Mouse (Mus musculus) liver, postnatal 0 days (tissue): ENCODE measurements around the gene Ppil3.

Source experiments
- CTCF ChIP-seq: sonication (generic); IDR thresholded peaks from 2 replicates; pipeline ENCODE4 v1.5.1; 2016; ENCODE audit warnings: antibody characterized with exemption, low read depth
- EP300 ChIP-seq: IDR thresholded peaks from 2 replicates; pipeline ENCODE4 v1.6.1; 2016; ENCODE audit warnings: antibody characterized with exemption, low read depth, mild to moderate bottlenecking

DNA sequence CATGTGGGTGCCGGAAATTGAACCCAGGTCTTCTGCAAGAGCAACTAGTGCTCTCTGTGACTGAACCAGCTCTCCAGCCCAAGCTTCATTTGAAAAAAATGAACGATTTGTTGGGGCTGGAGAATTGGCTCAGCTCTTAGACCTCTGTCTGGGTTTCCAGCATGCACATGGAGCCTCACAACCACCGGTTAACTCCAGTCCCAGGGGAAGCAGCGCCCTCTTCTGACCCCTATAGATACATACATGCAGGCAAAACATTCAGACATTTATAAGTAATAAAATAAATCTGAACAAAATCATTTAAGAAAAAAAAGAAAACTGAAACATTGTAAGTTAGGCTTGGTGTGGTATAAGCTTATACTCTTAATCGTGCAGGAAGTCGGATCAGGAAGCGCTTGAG lies 3.1 kb upstream of the Ppil3 start:
- TF ChIP-seq EP300, result no peak
- TF ChIP-seq CTCF, result peak; percentile 22; the same call in 1 of the 2 replicates
